Mouse (Mus musculus) layer of hippocampus, adult 2 months (tissue): ENCODE measurements around the gene Plekho1. TPM values are rescaled to one million over a fixed set of nuclear protein-coding genes. Genes with fewer than 3 reads are reported as not detected.
A peak's percentile ranks its signal among the peaks of the same experiment; 100 is the strongest.
"Not testable (repeated sequence)": the region's sequence is repeated elsewhere in the genome, so short reads cannot be mapped to it uniquely, and the experiment has no call there.

Experiments used
- DNase-seq, 2 experiments: peaks; one replicate each; pipeline ENCODE4 v3.0.0; 2022; ENCODE audit warnings: low spot score in 2 of 2
- H3K27ac ChIP-seq: fragments of 200-600 bp; 2 replicates; pipeline ENCODE4 v1.8.1; 2022
- H3K4me3 ChIP-seq: fragments of 200-600 bp; 2 replicates; pipeline ENCODE4 v1.8.1; 2022; ENCODE audit warnings: mild to moderate bottlenecking
- CTCF ChIP-seq: fragments of 200-600 bp; conservative IDR thresholded peaks from 2 replicates; pipeline ENCODE4 v1.8.1; 2022; ENCODE audit warnings: antibody characterized with exemption, mild to moderate bottlenecking, moderate library complexity
- long read RNA-seq, 2 experiments: library from polyadenylated mRNA; stranded (forward); transcript quantifications; one replicate each; pipeline ENCODE4 v2.0.0; 2021; ENCODE audit warnings: borderline mapping rate in 2 of 2
- total RNA-seq, 2 experiments: library from RNA; stranded (reverse); gene quantifications; 2 replicates each; pipeline ENCODE4 v1.2.3; 2021

Gene Plekho1
- total RNA-seq, result 10 to 100 TPM; 39.3 to 44.1 TPM
- long read RNA-seq, experiment 1, transcript Plekho1-201 (6 exons, 1,931 nt), result major isoform, 5 of 9 reads
- long read RNA-seq, experiment 1, partial matches to known transcripts, result 1 of 9 reads
- long read RNA-seq, experiment 1, other reads (novel, unspliced or antisense), result 2 of 9 reads
- long read RNA-seq, experiment 2, transcript Plekho1-201 (6 exons, 1,931 nt), result major isoform, 10 of 15 reads
- long read RNA-seq, experiment 2, partial matches to known transcripts, result 1 of 15 reads
- long read RNA-seq, experiment 2, other reads (novel, unspliced or antisense), result 3 of 15 reads

DNA sequence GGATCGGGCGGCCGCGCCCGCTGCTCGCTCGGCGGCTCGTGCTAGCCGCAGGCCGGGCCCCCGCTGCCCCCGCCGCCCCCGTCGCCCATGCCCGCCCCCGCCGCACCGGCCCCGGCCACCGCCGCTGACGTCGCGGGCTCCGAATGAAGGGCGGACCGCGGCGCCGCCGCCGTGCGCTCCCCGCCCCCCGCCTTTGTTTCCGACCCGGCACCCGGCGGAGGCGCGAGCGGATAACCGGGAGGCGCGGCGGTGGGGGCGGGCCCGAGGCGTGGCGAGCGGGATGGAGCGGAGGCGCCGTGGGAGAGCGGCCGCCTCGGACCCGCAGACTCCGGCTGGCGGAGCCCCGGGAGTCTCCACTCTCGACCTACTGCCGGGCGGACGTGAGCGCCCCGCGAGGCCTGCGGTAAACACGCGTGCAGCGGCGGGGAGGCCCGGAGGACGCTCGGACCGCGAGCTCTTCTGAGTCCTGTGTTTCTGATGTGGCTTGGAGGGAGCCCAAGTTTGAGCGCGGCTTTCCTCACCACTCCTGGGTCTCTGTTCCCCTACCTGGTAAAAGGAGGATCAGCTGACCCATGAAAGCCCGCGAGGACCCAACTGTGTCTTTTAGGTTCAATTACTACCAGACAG, at the start of gene Plekho1:
Plekho1 (minus strand) TSS at position 200 of the 627 bp plus-strand sequence.
- H3K4me3 ChIP-seq, result peak within 1 kb of the TSS; percentile 78
- peak in 1 of 2 experiments; percentile 71 for DNase-seq
- H3K27ac ChIP-seq, result peak within 1 kb of the TSS; percentile 95
- peak; percentile 42 for TF ChIP-seq CTCF

DNA sequence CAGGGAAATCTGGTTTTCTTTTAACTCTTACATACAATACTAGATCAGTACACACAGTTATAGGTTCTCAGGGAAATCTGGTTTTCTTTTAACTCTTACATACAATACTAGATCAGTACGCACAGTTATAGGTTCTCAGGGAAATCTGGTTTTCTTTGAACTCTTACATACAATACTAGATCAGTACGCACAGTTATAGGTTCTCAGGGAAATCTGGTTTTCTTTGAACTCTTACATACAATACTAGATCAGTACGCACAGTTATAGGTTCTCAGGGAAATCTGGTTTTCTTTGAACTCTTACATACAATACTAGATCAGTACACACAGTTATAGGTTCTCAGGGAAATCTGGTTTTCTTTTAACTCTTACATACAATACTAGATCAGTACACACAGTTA, 48.8 kb upstream of the Plekho1 start:
- H3K27ac ChIP-seq, H3K4me3 ChIP-seq, DNase-seq: not testable (repeated sequence)

DNA sequence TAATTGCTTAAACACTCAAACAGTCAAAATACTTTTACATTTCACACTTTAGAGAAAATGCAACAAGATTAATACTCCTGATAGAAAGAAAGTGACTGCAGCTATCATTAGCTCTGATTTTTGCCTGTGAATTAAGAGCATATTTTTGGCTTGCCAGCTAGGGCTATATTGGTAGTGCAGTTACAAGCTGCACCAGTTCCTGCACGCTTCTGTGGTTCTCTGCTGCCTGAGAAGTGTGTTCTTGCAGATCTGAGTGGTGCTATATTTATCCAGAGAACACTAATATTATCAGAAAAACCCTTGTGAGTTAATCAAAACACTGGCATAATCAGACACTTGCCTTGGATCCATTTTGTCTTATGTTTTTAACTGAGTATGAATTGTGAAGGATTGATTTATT, 47.3 kb upstream of the Plekho1 start:
- DNase-seq, result no peak
- Histone ChIP-seq H3K27ac (no peak overlapping the region), H3K4me3 (no peak overlapping the region)
- TF ChIP-seq CTCF, result no peak

DNA sequence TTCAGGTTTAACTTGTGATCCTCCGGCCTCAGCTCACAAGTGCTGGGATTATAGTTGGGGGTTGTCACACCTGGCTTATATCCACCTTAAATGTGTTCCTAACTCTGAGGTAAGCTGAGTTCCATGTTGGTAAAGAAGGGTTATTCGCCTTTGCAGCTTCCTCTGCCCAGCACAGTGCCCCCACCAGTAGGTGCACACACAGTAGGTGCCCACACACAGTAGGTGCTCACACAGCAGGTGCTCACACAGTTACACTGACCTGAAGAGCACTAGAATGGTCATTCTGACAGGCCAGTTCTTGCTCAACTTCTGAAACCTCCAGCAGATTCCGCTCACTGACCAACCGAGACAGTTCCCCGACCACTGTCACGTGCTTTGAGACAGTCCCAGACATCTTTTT, 45.3 kb upstream of the Plekho1 start:
- DNase-seq, result no peak
- H3K27ac ChIP-seq, result no peak overlapping the region

DNA sequence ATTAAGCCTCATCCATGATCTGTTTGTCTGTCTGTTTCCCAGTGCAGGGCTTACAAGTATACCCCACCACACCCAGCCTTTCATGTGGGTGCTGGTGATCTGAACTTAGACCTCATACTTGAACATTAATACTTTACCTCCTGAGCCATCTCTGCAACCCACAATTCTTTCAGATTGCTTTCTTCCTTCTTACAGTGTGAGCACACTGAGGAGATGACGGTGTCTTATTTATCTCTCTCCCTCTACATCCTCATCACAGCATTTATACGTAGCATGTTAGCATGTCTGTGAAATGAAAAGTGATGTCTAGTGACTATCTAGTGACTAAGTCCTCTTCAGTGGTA, 44.8 kb upstream of the Plekho1 start:
- no peak for TF ChIP-seq CTCF
- H3K27ac ChIP-seq, result no peak overlapping the region

More for the DNA sequence above, 45.3 kb upstream of the Plekho1 start:
- no peak for TF ChIP-seq CTCF
- H3K4me3 ChIP-seq, result no peak overlapping the region

DNA sequence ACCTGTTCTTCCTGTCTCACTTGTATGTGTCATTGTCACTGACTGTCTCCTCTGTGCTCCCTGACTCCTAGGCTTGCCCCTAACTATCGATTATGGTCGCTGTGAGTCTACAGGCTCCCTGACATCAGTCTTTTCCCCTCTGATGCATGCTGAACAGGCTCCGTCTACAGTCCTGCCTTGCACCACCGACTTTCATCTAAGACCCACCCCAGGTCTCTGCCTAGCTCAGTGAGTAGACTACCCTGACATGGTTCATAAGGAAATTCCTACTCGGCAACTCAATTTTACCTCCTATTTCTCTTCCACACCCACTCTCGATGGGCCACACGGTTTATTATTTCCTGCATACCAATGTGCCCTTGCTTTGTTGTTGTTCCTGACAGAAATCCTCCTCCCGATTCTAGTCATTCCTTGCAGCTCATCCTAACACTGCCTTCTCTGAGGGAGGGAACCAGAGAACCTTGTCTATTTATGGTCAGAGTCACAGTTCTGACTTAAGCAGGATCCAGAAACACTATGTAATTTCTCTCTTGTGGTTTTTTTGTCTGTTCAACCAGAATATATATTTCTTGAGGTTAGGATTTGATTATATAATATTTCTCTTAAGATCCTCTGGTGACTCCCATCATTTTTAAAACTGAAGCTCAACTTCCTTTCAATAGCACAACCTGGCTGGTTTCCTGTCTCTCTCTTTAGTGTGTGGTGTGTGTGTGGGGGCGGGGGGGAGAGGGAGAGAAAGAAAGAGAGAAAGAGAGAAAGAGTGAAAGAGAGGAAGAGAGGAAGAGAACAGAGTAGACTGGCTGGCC, 44.3 kb upstream of the Plekho1 start:
- no peak for TF ChIP-seq CTCF
- Histone ChIP-seq H3K27ac (no peak overlapping the region), H3K4me3 (no peak overlapping the region)
- no peak for DNase-seq

More for the DNA sequence above, 44.8 kb upstream of the Plekho1 start:
- no peak overlapping the region for H3K4me3 ChIP-seq
- DNase-seq, result no peak

DNA sequence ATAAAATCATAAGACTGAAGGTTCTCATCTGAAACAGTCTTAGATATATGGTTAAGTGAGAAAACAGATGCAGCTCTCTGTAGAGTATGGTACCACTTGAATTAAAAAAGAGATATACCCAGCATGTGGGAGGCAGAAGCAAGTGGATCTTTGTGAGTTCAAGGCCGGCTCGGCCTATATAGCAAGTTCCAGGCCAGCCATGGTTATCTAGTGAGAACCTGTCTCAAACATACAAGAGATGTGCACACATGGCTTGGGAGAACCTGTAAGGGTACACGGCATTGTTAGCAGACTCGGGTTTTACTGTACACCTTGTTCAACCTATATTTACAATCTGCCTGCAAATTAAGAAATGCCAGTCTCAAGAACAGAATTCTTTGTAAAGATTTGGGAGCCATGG, 43.0 kb upstream of the Plekho1 start:
- DNase-seq, result no peak
- no peak overlapping the region for H3K4me3 ChIP-seq
- H3K27ac ChIP-seq, result no peak overlapping the region
- TF ChIP-seq CTCF, result no peak

DNA sequence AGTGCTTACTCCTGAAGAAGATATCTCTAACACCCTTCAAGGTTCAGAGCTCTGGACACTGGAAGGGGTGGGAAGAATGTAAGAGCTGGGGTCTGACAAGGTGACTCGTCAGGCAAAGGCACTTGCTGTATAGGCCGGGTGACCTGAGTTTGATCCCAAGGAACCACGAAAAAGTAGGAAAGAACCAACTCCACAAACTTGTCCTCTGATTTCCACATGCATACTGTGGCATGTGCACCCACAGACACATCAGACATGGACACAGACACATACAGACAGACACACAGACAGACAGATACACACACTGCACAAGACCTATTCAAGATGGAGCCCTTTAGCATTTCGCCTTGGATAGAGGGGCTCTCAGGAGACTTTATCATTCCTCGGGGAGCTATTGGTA, 42.4 kb upstream of the Plekho1 start:
- DNase-seq, result no peak
- TF ChIP-seq CTCF, result no peak
- H3K27ac ChIP-seq, result no peak overlapping the region
- no peak overlapping the region for H3K4me3 ChIP-seq

DNA sequence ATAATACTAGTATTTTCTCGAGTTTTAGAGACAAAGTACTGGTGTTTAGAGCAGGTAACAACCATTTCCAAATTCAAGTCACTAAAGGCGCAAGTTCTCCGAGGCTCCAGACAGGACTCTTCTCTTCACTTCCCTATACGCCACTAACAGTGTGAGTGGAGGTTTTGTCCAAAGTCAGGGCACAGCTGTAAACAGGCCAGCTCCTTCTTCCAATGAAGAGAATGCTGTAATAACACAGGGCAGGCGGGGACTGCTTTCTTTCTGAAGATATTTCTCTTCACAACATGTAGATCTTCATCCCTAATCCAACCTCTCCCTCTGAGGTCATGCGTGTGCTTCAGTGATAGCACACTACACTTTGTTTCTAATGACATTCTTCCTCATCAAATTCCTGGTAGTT, 41.0 kb upstream of the Plekho1 start:
- no peak for TF ChIP-seq CTCF
- Histone ChIP-seq H3K27ac (no peak overlapping the region), H3K4me3 (no peak overlapping the region)
- no peak for DNase-seq

DNA sequence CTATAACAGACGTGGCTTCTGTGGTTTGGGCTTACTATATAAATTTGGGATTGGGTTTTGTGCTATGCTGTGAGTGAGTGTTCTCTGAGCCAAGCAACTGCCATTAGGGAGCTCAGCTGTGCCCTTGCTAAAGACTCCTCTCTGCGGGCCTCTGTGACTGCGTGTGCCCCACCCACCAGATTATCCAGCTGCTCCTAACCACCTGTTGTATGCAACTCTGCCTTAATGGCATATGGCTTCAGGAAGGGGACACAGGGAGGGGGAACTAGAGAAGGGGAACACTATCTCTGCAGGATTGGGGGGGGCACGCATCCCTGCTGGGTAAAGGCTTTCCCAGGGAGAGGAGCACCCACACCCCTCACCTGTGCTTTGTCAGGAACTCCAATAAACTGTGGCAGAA, 37.2 kb upstream of the Plekho1 start:
- no peak for TF ChIP-seq CTCF
- DNase-seq, result no peak
- no peak overlapping the region for H3K27ac ChIP-seq
- no peak overlapping the region for H3K4me3 ChIP-seq

DNA sequence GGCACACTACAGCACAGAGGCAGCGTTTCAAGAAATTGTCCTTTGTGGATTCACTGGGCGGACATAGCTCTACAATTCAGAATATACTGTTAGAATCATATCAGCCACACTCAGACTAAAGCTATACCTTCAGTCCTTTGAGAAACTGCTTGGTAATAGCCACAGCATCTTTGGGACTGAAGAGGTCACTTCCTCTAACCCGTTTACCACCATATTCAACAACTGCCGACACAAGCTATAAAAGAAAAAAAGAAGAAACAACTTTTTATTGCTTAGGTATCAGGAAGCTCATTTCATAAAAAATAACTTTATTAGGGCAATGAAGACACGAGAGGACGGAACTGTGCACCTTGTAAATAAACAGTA, 36.8 kb upstream of the Plekho1 start:
- DNase-seq, result no peak
- no peak overlapping the region for H3K27ac ChIP-seq
- TF ChIP-seq CTCF, result no peak
- H3K4me3 ChIP-seq, result no peak overlapping the region

DNA sequence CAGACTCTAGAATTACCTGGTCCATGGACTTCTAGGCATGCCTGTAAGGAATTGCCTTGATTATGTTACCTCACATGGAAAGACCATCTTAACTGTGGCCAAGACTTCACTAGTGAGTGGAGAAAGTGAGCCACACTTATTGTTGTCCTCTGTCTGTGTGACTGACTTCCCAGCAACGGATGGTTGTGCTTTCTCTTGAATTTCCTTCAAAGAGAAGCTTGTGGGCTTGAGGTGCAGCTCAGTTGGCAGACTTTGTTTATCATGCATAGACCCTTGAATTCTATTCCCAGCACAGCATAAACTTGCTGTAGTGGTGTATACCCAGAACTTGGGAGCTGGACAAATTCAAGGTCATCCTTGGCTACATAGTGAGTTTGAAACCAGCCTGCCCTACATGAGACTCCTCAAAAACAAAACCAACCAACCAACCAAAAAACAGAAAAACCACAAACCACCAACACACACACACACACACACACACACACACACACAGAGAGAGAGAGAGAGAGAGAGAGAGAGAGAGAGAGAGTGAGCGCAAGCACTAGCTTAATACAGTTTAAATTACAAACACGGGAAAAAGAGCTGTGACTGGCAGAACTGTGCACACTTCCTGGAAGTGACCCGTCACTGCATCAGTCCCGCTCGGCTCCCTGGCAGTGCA, 36.3 kb upstream of the Plekho1 start:
- no peak overlapping the region for H3K27ac ChIP-seq
- DNase-seq, result no peak
- no peak for TF ChIP-seq CTCF
- no peak overlapping the region for H3K4me3 ChIP-seq

DNA sequence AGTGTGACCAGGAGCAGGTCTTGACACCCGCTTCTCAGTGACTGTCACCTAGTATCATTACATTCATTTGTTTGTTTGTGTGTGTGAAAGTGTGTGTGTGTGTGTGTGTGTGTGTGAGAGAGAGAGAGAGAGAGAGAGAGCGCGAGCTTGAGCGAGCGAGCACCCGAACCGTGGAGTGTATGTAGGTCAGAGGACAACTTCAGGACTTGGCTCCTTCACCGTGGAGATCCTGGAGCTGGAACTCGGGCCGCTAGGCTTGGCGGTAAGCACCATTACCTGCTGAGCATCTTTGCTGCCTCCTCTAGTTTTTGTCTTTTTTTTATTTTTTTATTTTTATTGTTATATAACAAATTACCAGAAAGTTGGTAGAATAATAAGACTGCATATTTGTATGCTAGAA, 34.0 kb upstream of the Plekho1 start:
- DNase-seq, result no peak
- Histone ChIP-seq H3K4me3 (no peak overlapping the region), H3K27ac (no peak overlapping the region)
- no peak for TF ChIP-seq CTCF
